Mouse (Mus musculus) mesoderm, embryonic 11.5 days (tissue): ENCODE results near the gene Ntn5.
"Not testable (repeated sequence)": the region's sequence is repeated elsewhere in the genome, so short reads cannot be mapped to it uniquely, and the experiment has no call there.

Experiments used
- DNase-seq: peaks from one replicate; pipeline ENCODE4 v3.0.0-alpha.2; 2012; ENCODE audit warnings: low read depth, low spot score

The Ntn5 gene

DNA sequence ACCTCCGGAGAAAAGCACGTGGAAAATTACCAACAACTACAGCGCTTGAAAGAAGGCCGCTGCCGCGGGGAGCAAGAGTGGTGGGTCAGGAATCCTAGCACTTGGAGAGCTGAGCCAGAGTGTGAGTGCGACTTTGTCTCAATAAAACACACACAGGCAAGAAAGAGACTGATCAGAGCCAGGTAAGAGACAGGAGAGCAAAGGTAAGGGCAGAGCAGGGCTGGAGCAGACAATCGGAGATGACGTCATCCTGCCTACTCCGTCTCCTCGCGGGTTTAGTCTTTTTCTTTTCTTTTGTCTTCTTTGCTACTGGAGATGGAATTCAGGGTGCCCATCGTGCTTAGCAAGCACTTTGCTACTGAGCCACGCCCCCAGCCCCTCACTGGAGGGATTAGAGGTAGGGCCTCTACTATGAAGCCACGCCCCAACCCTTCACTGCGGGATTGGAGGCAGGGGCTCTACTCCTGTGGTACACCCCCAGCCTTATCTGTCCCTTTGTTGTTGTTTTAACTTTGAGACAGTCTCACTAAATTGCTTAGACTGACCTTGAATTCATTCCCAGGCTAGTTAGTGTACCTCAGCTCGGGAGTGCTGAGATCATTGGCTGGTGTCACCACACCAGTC is 29.3 kb upstream of the Ntn5 start:
- peak; percentile 23 for DNase-seq

DNA sequence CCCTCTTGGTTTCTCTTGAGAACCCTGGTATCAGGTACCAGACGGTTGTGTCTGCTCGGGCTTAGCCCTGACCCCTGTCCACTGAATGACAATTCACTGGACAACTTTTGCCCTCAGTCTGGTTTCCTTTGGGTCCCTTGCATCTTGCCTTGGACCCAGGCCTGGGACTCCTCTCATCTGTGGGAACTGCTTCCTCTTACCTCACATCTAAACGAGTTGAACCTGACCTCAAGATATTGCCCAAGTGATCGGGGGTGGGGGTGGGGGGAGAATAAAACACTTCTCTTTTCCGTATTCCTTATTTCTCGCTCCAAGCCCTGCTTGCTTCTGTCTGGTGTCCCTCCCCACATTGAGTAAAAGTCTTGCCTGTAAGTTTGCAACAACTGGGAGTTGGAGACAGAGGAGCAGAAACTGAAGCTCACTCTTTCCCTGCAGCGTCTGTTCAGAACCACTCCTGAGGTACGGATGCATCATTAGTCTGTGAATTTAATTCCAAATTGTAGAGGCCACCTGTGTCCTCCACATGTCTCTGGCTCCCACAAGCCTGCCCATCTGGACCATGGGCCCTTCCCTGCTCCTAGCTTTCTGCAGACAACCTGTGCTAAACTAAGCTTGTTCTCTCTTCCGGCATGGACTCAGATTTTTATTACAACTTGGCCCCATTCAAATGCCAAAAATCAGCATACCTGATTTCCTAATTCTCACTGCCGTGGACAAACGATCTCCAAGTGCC is 22.9 kb upstream of the Ntn5 start:
- no peak for DNase-seq

DNA sequence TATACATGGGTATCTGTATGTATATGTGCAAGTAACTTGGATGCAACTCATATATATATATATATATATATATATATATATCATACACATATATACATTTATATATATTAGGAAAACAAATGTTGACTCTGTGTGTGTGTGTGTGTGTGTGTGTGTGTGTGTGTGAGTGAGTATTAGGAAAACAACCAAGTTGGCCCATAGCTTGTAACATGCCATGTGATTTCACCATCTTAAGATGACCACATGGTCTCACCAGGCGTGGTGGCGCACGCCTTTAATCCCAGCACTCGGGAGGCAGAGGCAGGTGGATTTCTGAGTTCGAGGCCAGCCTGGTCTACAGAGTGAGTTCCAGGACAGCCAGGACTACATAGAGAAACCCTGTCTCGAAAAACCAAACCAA is 22.1 kb upstream of the Ntn5 start:
- not testable (repeated sequence) for DNase-seq

DNA sequence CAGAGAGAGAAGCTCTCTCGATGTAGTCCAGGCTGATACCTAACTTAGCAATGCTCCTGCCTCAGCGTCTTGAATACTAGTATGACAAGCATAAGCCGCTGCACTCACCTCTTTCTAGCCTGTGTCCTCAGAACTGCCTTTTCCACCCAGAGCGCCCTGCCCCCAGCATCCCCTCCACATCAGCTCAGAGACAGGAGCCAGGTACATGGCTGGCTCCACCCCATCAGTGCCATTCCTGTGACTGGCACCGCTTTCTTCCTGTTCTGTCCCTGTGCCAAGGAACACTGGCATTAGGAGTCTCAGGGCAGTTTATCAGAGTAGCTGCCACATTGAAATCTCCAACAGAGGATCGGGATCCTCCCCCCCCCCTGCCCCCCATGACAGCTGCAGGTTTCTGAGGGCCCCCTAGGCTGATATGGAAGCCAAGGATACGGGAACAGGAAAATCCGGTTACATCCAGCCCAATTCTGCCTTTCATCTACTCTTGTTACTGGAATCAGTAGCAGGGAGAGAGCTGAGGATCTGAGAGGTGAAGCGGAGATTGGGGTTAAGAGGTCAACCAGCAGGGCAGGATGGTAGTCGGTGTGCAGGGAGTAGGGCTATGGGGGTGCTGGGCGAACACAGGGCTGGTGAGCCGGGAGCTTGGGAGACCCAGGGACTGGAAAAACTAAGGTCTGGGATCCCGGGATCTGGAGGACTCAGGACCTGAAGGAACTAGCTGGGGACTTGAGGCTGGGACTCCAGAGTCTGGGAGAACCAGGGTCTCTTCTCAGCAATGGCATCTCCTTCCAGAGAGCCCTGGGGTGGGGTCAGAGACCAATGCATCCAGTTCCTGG is 18.3 kb upstream of the Ntn5 start:
- DNase-seq: no peak

DNA sequence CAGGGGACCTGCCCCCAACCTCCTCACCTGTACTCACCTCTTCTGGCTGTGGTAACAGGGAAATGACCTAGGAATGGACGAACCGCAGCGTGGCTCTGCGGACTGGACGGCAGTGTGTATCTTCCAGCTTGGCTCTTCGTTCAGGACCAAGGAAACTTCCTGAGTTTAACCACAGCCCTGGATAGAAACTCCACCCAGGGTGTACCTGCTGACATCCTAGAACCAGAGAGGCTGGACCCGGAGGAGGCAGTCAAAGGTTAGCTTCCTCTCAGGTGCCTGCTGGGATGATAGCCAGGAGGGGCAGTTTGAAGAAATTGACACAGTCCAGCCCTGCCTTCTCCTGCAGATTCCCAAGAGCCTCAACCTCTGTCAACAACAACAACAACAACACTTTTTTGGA is 17.7 kb upstream of the Ntn5 start, which contains the start of gene Fut2:
Gene Fut2 (minus strand): TSS at position 234 of the 400 bp plus-strand sequence.
- DNase-seq: no peak

DNA sequence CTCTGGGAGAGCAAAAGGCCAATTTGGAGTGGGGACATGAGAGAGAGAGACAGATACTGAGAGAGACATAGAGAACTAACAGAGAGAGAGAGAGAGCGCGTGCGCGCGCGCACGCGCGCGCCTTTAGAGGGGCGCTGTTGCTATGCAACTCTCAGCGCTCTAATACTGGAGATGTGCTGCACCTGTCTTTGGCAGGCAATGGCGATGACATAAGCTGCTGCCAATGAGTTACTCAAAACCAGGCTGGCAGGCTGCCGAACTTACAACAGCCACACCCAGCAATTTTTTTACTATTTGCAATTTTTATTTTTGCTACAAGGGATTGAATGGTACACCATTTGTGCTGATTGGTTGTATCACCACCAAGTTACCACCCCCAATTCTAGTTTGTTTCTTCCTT is 16.1 kb upstream of the Ntn5 start:
- DNase-seq: no peak

DNA sequence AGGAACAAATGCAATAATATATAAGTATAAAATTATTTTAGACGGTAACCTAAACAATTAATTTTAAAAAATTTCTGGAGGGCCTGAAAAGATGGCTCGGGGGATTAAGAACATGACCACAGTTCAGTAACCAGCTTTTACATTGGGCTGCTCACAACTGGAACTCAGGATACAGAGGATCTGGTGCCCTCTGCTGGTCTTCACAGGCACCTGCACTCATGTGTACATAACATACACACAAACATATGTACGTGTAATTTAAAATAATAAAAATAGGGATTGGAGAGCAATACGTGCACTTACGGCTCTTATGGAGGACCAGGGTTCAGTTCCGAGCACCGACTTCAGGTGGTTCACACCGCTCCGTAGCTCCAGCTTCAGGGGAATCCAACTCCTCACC is 14.9 kb upstream of the Ntn5 start:
- no peak for DNase-seq

DNA sequence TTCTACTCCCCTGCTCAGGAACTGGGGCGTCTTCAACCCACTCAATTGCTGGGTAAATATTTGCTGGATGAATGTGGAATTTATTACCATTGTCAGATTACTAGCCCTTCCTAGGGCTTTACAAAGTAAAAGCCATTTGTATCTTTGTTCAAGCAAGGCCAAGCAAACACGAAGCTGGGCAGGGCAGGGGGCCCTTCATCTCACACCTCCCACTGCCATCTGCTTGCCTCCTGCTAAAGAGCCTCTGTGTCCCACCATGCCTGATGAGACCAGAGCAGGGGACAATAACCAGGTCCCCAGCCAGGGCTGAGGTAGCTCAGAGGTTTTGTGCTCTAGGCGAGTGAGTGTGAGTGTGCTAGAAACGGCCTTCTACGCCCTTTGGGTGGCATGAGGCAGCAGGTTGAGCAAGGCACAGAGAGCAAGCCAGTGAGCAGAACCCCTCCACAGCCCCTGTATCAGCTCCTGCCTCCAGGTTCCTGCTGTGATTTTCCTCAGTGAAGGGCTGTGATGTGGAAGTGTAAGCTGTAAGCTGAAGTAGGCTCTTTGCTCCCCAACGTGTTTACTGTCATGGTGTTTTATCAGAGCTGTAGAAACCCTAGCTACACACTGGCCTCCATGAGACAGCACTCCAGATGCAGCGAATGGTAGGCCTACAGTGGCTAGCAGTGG is 6.1 kb upstream of the Ntn5 start:
- no peak for DNase-seq

DNA sequence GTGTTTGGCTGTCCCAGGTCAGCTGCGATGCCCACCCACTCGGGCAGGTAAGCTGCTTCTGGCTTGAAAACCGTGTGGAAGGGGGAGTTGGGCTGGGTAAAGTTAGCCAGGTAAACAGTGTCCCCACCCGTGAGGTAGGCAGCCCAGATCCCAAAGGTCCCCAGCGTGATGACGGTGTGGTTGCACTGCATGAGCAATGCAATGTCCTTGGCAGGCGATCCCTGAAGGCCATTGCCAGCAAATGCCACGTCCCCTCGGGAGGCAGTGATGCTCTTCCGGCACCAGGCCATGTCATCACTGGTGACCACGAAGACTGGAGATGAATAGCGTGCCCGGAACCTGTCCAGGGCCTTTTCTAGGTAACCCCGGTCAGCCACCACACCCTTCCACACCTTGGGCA is 5.3 kb upstream of the Ntn5 start:
- DNase-seq: no peak

DNA sequence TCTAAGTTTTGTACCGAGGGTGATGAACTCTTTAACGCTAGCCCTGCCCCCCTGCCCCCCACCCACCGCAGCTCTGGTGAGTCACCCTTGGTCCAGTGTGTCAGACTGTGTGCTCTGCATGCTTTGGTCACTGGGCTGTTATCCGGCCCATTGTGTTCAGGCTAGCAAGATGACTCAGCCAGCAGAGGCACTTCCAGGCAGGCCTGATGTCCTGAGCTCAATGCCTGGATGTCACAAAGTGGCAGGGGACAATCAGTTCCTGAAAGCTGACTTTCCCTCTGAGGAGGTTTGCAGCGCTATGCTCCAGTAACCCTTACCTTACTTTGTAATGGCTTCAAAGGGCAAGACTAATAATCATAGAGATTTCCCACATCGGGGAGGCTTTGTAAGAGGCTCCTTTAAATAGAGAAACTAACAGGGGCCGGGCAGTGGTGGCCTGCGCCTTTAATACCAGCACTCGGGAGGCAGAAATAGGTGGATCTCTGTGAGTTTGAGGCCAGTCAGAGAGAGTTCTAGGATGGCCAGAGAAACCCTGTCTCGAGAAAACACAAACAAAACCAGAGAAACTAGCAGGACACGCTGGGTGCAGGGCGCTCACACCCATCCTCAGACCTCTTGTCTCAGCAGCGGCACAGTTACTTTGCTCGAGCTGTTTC is 3.7 kb upstream of the Ntn5 start:
- DNase-seq: no peak

DNA sequence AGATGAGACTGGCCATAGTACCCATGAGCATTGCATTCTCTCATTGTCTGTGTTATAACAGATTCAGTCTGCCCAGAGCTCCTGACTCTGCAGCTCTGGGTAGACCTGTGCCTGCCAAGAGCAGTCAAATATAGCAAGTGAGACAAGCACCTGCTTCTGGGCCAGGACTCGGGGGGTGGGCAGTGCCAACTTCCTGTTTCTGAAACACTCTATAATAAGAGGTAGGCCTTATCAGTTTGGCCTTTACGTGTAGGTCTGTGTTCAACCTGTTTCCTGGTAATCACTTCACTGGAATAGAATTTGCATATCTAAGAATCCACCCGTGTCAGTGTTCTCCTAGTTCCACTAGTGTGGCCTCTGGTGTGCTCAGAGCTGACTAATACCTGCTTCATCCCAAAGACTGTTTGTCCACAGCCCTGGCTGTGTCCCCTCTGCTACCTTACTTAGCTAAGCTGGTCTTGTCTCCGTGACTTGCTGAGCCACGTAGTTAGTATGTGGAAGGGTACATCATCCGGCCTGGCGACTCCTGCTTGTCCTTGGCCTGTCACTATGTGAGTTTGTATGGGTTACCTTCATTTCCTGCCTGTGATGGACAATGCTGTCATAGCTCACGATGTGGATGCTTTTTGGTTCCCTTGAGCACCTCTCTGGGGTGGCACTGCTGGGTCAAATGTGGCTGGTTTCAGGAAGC is 2.6 kb upstream of the Ntn5 start:
- DNase-seq: no peak

DNA sequence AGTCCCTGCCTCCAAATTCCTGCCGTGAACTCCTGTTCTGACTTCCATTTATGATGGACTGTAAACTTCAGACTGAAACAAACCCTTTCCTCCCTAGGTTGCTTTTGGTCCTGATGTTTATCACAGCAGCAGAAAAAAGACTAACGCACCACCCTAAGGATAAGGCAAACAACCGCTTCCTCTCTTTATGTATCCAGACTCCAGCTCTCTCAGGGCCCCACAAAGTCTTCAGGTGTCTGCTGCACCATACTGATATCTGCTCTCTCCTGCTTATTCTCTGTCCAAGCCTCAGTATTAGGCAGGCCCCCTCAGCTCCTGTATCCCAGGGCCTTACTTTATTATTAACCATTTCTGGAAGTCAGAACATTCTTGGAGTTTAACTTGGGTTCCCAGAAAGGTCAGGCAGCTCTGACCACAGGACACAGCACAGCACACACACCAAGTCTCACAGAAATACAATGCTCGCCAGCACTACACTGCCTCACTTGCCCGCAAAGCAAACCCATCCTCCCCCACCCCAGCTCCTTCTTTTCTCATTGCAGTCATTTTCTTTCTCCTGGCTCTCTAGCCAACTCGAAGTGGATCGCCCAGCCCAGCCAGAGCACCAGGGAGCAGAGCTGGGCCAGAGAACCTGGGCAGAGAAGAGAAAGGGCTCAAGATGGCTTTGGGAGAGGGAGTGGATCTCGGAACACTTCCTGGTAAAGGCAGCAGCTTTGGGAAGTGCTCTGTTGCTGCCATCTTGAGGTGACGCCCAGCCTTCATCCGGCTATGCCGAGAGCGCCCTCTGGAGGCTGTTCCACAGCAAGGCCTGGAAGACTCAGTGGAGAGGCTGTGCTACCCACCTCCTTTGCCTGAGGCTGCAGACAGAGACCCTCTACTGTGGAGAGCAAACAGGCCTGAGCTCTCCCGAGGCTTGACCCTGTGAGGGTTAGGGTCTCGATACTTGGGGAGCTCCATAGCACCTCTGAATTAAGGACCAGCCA is 1.4 kb upstream of the Ntn5 start:
- peak; percentile 94 for DNase-seq

DNA sequence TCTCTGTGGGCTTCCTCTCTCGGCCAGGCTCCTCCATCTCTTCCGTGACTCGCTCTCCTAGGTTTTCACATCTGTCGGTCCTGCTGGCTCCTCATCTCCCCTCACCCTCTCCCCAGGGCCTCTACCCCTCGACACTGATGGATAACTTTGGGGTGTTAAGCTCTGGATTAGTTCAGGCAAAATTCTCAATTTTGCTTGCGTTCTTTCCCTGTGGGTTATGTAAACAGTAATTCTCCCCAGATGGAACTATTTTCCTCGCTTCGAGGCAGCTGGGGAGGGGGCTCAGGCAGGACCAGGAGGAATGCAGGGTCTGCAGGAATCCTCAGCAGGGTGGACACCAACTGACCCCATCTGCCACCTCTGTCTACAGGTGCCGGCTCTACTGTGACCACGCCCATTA is 2.0 kb downstream of the Ntn5 start:
- peak; percentile 44 for DNase-seq

DNA sequence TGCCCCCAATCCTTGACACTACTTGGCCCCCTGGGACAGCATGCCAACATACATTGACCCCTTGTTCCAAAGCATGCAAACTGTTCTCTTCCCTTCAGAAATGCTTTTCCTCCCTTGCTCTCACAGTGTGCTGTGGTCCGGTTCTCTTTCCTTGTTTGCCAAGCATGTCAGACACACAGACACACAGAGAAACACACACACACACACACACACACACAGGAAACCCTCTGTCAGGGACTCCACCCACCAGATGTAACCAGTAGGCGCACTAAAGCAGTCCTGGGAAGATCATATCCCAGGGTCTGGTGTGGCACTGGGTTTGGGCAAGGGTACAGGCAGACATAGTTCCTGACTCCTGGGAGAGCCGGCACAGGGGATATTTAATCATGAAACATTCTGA is 3.0 kb downstream of the Ntn5 start:
- DNase-seq: no peak

DNA sequence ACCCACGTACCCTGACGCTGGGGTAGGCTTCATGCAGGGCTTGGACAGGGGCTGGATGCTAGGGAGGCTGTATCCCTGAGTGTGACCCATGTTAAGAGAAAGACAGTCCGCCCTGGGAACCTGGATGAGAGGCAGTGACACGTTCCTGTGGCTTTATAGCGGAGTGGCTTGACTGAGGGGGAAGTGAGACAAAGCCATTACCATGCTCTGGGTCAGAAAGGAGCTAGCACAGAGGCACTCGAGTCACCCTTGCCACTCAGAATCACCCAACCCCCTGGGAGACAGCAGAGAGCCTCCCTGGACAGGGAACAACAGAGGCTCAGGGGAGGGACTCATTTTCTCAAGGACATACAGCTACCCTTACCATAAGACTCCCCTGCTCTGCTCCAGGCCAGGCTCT is 5.3 kb downstream of the Ntn5 start:
- no peak for DNase-seq

DNA sequence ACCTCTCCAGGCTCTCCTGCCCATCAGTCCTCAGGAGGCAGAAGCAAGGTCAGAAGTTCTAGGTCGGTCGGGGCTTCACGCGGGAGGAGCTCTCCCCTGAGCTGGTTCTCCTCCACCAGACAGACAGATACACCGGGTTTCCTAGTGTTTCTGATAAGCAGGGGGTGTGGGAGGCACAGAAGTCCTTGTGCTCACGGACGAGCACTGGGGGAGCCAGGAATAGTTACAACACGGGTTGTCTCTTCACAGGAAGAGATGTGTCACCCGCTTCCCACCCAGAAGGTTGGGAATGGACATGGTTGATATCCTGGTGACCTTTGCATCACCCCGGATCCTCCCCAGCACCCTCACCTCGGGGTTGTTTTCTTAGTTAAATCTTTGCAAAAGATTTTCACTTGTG is 6.0 kb downstream of the Ntn5 start:
- DNase-seq: no peak

DNA sequence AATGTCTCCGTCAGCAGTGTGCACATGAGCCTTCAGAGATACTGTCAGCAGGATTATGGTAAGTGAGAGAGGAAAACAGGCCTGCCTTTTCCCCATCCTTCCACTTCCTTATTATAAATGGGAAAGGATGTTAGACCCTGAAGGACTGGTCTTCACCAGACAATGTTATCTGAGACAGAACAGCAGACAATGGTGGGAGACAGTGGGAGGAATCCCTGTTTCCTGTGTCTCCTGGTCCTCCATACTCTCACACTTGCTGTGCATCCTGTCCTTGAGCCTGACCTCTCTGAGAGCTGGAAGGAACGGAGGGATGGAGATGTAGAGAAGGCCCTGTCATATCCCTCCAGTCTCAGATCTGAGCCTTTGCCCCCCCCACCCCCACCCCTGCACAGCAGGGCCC is 8.5 kb downstream of the Ntn5 start:
- no peak for DNase-seq

DNA sequence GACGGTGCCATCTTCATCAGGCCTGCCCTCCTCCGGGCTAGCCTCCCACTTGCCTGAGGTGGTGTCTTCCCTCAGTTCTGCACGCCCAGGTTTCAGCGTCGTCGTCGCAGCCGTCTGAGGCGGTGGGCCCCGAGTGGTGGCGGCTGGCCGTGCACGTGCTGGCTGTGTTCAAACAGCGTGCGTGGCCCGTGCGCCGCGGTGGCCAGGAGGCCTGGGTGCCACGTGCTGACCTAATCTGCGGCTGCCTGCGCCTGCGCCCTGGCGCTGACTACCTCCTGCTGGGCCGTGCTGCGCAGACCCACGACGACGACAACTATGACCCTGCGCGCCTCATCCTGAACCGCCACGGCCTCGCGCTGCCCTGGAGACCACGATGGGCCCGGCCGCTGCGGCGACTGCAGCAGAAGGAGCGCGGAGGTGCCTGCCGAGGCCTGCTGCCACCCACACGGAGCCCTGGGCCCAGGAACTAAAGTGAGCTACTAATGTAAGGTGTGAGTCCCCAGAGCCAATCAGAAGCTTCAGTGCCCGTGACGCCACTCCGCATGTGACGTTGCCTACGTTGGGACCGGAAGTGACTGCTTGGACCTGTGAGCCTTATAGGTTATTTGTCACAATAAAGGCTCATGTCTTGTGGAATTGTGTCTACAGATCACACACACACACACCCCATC is 10.2 kb downstream of the Ntn5 start, which contains the start of gene Sec1:
Gene Sec1 (minus strand): TSS at position 482 of the 671 bp plus-strand sequence.
- no peak for DNase-seq

DNA sequence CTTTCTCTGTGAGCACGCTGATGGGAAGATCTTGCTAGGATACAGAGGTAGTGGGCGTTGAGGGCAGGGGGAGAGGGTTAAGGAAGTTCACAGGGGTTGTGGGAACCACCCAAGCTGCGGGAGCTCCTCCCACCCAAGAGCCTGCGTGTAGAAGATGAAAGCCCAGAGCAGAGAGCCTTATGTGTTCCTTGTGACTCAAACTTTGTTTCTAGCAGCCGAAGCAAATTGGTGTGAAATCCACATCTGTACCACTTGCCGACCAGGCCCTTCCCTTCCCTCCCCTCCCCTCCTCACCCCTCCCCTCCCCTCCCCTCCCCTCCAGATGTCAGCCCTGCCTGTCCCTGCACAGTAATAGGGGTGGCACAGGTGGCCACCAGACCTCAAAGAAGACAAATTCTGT is 11.3 kb downstream of the Ntn5 start:
- DNase-seq: peak; percentile 68
